Mouse (Mus musculus) heart, adult 18-20 months (tissue): ENCODE results near the gene Trib3. TPM values are rescaled to one million over a fixed set of nuclear protein-coding genes. Genes with fewer than 3 reads are reported as not detected.
A peak's percentile ranks its signal among the peaks of the same experiment; 100 is the strongest.

ENCODE experiments used
- DNase-seq, 2 experiments: peaks; one replicate each; pipeline ENCODE4 v3.0.0; 2021 to 2022; ENCODE audit warnings: mixed read lengths in 1 of 2
- total RNA-seq, 2 experiments: library from RNA; stranded (reverse); gene quantifications; 2 replicates each; pipeline ENCODE4 v1.2.3; 2021

Gene Trib3
- total RNA-seq, 2 experiments from 2014 or later, result 2.8 to 3.8 TPM

DNA sequence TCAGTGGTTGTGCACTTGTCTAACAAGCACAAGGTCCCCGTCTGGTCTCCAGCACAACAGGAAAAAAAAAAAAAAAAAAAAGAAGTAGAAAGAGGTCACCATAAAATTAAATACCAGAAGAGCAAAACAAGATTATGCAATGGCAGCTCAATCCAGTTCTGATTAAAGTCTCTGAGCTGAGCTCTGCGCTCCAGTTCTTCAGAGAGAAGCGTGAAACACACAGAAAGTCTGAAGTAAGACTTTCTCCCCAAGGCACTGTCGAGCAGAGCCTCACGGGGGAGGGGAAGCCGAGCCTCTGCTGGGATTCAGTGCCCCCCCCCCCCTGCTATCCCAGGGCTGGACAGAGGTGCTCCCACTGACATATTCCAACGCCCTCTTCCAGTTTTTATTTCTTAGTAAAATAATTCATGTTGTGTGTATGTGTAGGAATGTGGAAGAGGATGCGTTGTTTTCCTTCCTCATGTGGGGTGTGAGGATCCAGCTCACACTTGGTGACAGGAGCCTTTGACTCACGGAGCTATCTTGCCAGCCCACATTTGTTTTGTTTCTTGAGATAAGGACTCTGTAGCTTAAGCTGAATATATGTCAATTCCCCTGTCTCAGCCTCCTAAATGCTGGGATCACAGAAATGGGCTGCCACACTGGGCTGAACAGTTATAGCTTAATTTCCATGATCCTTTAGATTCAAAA, 3.1 kb upstream of the Trib3 start:
- peak in 1 of 2 experiments; percentile 38 for DNase-seq

DNA sequence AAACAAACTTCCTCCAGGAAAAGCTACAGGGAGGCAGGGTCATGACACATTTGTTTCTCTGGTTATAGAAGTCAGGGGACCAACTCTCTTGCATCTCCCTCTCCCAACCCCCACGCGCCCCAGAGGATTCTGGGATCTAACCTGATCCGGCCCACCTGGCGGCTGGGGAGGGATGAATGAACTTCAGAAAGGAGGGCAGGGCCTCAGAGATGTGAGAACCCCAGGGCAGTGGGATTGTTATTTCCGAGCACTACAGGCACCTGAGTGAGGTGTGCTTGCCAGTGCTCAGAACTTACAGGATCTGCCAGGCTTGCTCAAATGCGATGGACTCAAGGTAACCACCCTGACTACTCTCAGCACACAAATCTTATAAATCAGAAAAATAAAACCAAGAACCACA, 1.6 kb upstream of the Trib3 start:
- no peak for DNase-seq

DNA sequence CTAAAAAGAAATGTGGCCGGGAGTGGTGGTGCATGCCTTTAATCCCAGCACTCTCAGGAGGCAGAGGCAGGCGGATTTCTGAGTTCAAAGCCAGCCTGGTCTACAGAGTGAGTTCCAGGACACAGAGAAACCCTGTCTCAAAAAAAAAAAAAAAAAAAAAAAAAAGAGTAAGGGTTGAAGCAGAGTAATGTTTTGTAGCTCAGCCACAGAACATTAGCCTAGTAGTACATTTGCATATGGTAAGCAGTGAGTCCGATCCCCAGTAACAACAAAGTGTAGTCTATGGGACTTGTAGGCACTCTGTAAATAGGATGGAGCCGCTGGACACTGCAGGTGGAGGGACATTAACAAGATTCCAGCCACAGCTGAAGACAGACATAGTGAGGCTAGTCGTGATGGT, 1.1 kb upstream of the Trib3 start:
- DNase-seq, result no peak

DNA sequence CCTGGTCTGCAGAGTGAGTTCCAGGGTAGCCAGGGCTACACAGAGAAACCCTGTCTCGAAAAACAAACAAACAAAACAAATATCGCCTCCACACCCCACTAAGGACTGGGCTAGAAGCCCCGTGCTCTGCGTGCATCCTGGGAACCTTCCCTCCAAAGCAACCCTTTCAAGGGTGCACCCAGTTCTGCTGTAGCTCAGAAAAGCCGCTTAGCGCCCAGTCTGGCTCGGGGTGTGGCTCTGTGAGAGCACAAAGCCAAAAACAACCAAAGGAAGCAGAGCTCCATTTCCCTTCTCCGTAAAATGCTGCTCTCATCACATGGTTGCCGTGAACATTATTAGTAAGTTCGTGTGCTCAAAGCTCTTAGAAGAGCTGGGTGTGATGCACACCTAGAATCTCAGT, 529 bp upstream of the Trib3 start:
- DNase-seq, result peak; percentile 60 to 62

DNA sequence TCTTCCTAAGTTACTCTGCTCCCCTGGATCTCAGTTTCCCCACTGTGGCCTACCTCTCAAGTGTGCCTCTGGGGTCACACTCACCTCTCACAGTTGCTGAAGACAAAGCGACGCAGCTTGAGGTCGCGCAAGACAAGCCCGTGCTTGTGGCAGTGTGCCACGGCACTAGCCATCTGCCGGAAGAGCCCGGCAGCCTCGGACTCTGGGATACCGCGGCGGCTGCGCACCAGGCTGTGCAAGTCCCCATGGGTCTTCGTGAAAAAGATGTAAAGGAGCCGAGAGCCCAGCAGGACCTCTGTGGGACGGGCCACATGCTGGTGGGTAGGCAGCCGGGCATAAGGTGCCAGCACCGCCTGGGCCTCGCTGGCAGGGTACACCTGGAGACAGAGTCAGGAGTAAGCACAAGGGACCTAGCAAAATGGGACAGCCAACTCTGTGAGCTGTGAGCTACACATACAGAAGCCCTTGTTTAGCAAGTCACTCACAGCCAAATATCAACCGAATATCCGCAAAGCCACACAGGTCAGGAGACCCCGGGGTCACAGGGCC, 4.1 kb downstream of the Trib3 start:
- DNase-seq, result no peak

DNA sequence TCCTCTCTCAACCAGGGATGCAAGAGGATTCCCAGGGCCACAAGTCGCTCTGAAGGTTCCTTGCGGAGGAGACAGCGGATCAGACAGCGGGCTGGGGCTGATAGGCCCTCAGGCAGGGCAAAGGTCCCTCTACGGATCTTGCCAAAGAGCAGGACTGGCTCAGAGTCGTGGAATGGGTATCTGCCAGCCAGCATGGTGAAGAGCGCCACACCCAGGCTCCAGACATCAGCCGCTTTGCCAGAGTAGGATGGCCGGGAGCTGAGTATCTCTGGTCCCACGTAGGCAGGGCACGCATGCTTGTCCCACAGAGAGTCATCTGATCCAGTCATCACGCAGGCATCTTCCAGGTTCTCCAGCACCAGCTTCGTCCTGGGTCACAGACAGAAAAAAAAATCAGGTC, 5.5 kb downstream of the Trib3 start:
- no peak for DNase-seq

DNA sequence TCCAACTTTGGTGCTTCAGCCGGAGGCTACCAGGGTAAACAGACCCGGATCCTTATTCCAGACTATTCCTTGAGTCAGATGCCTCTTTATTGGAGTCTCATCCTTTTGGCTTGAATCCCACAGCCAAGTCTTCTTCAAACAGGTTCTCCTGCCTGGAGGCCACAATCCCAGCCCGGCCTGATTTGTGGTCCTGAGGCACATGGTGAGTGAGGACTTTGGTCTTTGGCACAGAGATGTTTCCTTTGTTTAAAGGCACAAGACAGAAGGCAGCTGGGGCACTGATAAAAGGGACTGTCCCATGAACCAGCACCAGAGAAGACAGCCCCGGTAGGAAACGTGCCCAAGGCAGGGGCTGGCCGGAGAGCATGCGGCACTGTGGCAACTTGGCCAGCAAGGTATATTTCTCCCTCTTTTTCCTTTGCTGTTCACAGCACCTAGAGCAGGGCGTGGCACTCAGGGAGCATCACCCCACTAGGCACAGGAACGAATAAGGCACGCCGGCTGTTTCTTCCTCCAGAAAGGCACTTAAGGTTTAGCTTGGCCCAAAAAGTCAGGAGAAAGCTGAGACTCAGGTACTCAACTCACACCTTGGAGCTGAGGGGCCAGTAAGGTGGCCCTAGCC, 6.1 kb downstream of the Trib3 start:
- no peak for DNase-seq

DNA sequence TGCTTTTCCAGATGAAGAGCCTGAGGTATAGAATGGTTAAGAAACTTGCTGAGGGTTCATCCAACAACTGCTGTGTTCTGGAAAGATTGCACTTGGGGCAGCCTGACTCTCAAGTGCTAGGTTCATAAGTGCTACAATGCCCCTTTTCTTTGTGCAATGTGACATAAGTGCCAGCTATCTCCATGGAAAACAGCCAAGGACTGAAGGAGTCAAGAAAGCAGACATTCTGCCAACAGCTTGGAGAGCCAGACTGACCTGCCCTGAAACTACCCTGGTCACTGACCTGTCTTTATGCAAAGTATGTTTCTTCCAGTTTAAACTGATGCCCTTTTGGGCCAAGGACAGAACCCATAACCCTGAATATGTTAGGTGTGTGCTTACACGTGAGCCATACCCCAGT, 7.0 kb downstream of the Trib3 start:
- DNase-seq, result no peak

DNA sequence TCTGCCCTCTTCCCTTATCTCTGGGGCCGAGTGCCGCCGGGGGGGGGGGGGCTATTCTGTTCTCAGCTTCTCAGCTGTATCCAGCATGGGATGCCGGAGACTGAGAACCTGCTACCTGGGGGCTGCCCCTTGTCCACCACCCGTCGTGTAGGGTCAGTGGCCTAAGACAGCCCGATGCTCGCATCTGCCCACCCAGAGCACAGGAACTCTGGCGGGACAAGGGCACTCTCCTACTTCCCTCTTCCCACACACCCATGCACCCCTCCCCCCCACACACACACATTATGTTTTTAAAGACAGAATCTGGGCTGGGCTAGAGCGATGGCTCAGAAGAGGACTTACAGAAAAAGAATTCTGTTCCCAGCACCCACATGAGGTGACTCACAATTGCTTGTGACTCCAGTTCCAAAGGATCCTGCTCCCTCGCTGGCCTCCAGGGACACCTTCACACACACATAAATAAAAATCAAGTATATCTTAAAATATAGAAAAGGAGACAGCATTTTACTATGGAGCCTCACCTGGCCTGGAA, 8.5 kb downstream of the Trib3 start:
- no peak for DNase-seq

DNA sequence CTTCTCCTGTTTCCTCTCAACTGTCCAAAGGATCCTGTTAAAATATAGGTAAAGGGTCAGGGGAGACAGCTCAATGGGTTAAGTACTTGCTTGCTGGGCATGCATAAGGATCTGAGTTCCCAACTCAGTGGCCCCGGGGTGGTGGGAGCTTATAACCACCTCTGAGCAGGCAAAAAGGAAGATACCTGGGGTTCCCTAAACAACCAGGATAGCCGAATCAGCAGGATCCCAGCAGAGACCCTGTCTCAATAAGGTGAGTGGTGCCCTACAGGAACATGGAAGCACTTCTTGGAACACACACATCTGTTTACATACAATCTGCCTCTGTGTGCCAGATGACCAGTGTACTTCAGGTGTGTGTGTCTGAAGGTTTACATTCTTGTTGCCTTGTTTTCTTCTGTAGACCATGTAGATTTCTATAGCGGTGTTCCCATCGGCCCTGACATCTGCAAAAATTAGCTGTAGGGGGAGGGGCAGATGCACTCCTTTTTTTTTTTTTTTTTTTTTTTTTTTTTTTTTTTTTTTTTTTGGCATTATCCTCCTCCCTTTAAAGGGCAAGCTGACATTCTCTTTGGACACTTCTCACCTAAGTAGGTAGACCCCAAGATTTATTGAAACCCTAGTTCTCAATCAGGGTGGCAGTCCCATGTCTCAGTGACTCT, 10.4 kb downstream of the Trib3 start:
- no peak for DNase-seq

DNA sequence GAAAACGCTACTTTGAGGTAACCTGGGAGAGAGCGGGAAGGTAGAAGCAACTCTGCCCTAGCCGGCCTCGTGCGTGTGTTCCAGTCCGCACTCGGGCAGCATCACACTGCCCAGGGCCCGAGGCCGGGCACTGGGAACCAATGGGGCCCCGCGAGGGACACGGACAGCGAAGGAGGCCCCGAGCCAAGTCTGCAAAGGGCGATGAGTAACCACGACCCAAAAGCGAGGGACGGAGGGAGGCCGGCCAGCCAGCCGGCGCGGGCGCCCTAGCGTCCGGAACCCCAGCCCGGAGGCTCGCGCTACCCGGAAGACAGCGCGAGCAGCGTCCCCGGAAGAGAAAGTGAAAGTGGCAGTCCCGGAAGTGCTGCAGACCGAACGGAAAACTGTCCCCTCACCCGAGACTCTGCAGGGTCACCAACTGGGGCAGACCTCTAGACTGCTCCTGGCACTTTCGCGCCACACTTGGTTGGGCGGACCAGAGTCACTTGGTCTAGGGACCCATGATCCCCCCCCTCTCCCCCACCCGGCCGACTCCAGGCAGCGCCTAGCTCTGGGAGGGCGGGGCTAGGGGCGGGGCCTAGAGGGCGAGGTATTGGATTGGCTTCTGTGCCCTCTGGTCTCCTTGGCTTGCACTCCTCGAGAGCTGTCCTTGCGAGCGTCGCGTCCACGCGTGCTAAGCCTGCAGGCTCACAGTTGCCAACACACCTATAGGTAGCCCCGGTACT, 11.6 kb downstream of the Trib3 start, which contains the start of gene Rbck1:
Gene Rbck1 (minus strand): TSS at position 553 of the 725 bp plus-strand sequence.
- DNase-seq, result peak; percentile 93 to 94

DNA sequence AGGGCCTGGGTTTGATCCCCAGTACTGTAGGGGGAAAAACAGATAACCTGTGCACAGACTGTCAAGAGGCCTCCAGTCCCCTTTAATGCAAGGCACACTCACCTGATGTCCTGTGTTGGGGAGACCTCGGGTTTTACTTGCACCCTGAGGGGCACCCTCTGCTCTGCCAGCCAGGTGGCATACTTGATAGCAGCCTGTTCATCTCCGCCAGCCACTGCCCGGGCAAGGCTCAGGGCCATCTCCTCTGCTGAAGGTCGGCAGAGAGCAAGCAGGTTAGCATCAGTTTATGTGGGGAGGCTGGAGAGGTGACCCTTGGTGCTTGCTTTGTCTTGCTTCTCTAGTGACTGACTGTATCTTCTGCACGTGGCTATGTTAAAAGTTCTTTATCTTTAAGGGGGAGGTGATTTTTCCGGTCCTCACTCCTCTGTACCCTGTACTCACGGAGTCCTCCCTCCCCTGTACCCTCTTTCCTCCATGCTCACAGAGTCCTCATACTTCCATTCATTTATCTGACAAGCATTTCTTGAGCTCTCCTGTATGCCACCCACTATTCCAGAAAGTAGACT, 12.9 kb downstream of the Trib3 start:
- no peak for DNase-seq

DNA sequence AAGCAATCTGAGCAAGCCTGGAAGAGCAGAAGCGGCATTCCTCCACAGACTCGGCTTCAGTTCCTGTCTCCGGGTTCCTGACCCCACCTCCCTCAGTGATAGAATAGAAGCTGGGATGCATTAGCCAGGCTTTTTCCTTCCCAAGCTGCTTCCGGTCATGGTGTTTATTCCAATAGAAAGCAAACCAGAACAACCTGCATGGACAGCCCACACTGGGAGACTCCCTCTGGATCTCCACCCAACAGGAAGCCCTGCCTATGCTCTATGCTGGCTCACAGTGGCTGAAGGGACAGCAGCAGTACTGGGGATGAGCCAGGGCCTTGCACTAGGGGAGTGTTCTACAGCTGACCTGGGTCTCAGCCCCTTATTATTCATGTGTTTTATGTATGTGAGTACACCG, 15.9 kb downstream of the Trib3 start:
- peak; percentile 36 to 69 for DNase-seq

DNA sequence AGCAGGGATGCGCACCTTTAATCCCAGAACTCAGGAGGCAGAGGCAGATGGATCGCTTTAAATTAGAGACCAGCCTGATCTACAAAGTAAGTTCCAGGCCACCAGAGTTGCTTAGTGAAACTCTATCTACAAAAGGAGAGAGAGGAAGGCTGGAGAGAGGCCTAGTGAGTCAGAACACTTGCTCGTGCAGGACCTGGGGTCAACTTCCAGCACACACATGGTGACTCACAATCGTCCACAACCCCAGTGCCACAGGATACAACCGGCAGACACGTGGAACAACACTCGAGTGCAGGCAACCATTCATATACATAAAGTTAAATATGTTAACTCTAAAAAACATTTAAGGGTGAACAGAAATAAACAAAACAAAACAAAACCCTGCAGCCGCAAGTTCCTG, 17.2 kb downstream of the Trib3 start:
- DNase-seq, result no peak

DNA sequence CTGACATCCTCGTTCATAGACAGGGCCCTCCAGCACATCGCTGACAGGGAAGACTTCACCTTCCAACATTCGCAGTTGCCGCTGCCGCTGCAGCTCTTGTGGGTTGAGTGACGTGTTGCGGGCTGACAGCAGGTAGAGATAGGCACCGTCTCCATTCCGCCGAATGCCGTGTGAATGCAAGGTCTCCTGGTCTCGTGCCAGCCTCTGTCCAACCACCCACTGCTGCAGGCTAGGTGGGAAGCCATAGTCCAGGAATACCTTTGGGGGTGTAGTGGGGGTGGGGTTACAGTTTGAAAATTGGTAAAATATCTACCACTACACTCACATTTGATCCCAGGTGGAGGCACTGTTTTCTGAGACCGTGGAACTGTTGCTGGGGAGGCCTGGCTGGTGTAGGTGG, 17.7 kb downstream of the Trib3 start:
- DNase-seq, result no peak

DNA sequence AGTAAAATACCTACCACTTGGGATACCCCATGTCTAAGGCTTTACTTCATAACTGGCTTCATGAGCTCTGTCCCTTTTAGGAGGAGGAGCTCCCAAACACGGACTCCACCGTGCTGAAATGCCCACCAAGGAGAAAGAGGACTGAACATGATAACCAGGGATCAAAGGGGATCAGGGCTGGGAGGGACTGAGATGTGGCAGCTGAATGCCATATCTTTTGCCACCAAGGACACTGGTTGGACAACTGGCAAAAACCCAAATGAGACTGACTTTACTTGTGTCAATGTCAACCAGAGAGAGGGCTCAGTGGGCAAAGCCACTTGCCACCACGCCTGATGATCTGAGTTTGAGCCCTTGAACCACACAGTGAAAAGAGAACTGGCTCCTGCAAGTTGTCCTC, 19.0 kb downstream of the Trib3 start:
- no peak for DNase-seq

DNA sequence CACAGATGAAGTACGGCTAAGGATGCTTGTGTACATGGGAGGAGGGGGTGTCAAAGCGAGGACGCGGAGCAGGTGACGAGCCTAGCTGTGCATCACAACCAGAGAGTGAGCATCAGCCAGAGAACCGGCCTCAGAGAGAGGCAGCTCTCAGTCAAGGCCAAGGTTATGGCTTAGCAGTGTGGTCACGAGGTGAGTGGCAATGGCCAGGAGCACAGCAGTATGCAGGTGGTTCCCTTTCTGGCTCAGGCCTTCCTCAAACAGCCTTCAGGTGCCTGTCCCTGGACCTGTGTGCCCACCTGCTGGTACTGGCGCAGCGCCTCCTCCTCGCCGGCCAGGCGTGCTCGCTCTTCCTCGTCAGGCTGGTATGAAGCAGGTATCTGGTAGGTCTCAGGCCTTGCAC, 19.9 kb downstream of the Trib3 start:
- no peak for DNase-seq

DNA sequence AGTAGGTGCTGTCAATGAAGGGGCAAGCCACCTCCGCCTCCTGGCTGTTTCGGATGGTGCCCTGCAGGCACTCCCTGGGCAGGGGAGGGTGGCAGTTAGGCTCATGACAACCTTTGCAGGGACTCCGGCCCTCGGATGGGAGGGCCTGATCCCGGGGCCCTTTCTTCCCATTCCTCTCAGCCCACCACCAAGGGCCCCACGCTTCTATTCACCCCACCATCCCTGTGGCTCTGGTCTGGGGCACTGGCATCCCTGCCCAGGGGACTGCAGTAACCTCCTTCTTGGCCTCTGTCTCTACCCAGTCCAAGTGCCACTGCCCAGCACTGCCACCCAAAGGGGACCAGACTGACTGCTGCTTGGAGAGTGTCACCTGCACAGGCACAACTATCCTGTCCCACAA, 21.6 kb downstream of the Trib3 start:
- no peak for DNase-seq

DNA sequence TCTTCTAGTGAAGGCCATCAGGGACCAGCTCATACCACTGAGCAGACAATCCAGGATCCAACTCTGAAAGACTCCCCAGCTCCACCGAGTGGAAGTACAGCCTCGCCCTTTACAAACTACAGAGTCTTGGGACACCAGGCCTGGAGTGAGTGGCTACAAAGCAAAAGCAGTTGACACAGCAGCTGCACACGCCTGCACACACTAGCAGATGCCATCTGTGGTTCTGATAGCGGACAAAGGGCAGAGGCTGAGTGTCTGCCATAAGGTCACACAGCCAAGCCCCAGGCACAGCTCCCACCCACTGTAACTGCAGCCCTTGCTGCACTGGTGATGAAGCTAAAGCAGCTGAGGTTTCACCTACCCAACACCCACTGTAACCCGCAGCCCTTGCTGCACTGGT, 22.3 kb downstream of the Trib3 start:
- no peak for DNase-seq

DNA sequence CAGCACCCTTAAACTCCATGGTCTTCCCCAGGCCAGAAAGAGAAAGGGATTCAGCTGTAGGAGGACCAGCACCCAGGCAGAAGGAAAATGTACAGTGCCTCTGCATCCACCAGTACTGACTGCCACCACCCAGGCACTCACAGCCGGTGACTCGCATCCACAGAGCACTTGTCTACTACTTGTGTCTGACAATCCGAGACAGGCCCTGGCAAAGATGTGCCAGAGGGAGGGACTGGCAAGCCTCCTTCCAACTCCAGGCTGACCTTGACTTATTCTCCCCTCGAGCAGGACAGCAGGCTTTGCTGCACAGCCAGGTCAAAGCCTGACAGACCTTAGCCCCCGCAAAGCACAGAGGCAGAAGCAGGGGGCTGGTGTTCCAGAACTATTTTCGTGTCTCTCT, 26.8 kb downstream of the Trib3 start:
- peak; percentile 34 to 61 for DNase-seq

DNA sequence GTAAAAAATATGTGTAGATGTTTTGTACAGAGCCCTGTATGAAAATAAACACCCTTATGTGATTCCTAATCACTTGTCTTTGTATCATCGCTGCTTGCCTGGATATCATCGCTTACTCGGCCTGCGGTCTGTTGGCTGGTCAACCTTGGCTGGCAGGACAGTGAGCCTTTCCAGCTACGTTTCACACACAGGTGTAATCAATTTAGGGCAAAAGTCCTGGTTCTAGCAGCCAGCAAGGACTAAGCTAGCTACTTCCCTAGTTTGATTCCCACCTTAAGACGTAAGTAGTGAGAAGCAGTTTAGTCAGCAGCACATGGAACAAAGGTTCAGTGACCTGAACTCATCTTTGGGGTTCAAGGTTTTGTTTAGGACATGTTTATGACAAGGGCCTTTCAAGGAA, 29.9 kb downstream of the Trib3 start:
- DNase-seq, result no peak

DNA sequence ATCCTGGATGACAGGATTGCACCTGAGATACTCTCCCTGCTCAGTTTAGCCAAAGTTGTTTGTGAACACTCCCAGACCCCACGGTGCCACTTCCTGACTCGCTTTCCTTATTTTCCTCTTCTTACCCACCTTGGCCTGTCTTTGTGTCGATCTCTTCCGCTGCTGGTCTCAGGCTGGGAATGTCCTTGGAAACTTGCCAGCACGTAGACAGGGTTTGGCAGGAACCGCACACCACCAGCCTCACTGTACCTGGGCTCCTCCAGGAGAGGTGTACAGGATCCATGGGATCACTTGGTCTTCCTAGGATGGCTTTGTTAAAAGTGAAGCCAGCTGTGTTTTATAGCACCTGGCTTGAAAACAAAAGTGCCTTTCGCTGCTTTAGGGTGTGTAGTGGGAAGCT, 30.8 kb downstream of the Trib3 start:
- peak in 1 of 2 experiments; percentile 24 for DNase-seq
